In the genomic region with DNA sequence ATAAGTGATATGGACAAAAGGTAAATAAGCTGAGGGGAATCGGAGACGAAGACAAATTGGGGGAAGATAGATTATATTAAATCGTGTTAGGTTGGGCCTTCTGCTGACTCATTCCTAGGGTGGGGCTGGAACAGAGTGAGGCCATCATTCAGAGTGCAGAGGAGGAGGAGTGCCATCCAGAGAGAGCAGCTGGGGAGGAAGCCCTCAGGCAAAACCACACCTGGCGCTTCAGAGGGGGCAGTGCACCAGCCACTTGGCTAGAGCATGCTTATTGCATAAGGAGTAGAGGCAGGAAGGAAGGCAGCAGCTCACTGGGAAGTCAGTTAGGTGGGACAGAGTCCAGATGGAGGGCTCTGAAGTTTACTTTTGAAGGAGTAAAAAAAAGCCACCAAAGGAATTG, we compare ENCODE assay signal across 17 mouse cellular contexts. TPM values are rescaled to one million over a fixed set of nuclear protein-coding genes. Genes with fewer than 3 reads are reported as not detected.
DNase-seq lines count a peak whose midpoint lies in the region; ATAC-seq lines count a peak whose summit lies in the region.
"Had no signal": no experiment of that assay in that cellular context is flagged by ENCODE, and none has a peak within 500 bp of the region (broad histone marks: within the 10 kb centered on the region; RNA-seq: fewer than 3 reads in every experiment).

No protein-coding gene starts in this region.

- DNase-seq in right cerebral cortex, adult 18-20 months: peak; percentile 23
- no peak for DNase-seq in right cerebral cortex, postnatal 10 days (ENCODE audit: low spot score in 2 of 2)
- peak; percentile 9 for DNase-seq in NIH3T3 (ENCODE audit: low read depth)
- no peak for DNase-seq in embryonic facial prominence, embryonic 10.5 days (ENCODE audit: low spot score)
- no peak for DNase-seq in left cerebral cortex, adult 9 months (ENCODE audit: low spot score in 2 of 2)
- no peak for DNase-seq in yolk sac, embryonic 10.5 days (ENCODE audit: low spot score)
- DNase-seq: adrenal gland, adult 2 months; cerebellum, adult 8-10 months; heart, adult 2 months; kidney, adult 2 months; kidney, postnatal 25 days had no signal

- no peaks in the 10 kb centered on the region for H3K9me3 ChIP-seq in embryonic facial prominence, embryonic 10.5 days
- H3K9me3 ChIP-seq: forebrain, embryonic 13.5 days; hindbrain, embryonic 13.5 days; liver, embryonic 15.5 days; midbrain, embryonic 15.5 days had no signal

- no peaks in the 10 kb centered on the region for H3K4me1 ChIP-seq in embryonic facial prominence, embryonic 10.5 days
- H3K4me1 ChIP-seq: forebrain, embryonic 13.5 days; hindbrain, embryonic 13.5 days; liver, embryonic 15.5 days; midbrain, embryonic 15.5 days had no signal

- H3K27ac ChIP-seq in embryonic facial prominence, embryonic 10.5 days (replicated peaks): no peak overlapping the region
- H3K27ac ChIP-seq: forebrain, embryonic 13.5 days; heart, adult 2 months; hindbrain, embryonic 13.5 days; liver, embryonic 15.5 days; macrophage; midbrain, embryonic 15.5 days had no signal

- no peaks in the 10 kb centered on the region for H3K27me3 ChIP-seq in embryonic facial prominence, embryonic 10.5 days (replicated peaks; ENCODE audit: low read depth, poor library complexity, severe bottlenecking)
- H3K27me3 ChIP-seq: forebrain, embryonic 13.5 days; hindbrain, embryonic 13.5 days; liver, embryonic 15.5 days; midbrain, embryonic 15.5 days had no signal

- H3K36me3 ChIP-seq in embryonic facial prominence, embryonic 10.5 days (replicated peaks): no peaks in the 10 kb centered on the region
- H3K36me3 ChIP-seq: hindbrain, embryonic 13.5 days; liver, embryonic 15.5 days; midbrain, embryonic 15.5 days had no signal

- 78% methylated on average over 4 of the region's 4 CpGs for WGBS in embryonic facial prominence, embryonic 10.5 days

- ATAC-seq in megakaryocyte progenitor cell, adult 5-6 weeks (replicated peaks; ENCODE audit: poor library complexity): peak; percentile 97
- ATAC-seq: forebrain, embryonic 13.5 days; midbrain, embryonic 15.5 days had no signal

- no peak overlapping the region for H3K4me3 ChIP-seq in embryonic facial prominence, embryonic 10.5 days
- H3K4me3 ChIP-seq: forebrain, embryonic 13.5 days; heart, adult 2 months; hindbrain, embryonic 13.5 days; liver, embryonic 15.5 days; midbrain, embryonic 15.5 days had no signal

RNA-seq across cellular contexts. Expression of gene Bank1, which starts 51.0 kb away (rescaled TPM):
- 1.7 and 2.6 TPM in 2 replicates for total RNA-seq in megakaryocyte progenitor cell, adult 5-6 weeks (2015)
- 1.2 and 1.4 TPM in 2 replicates for total RNA-seq in megakaryocyte progenitor cell, adult 5-6 weeks (2017)
- polyA plus RNA-seq in embryonic facial prominence, embryonic 10.5 days (2016; fragmentation: Nextera tagmentation; extraction: Ambion mirVana): 0.05 and 0.31 TPM in 2 replicates

Comparison
In these comparisons a context has a peak if more than half of its experiments do, and no peak if none do; other contexts are left out.
1. DNase-seq: peak in right cerebral cortex, adult 18-20 months (single experiment) and NIH3T3 (single experiment); none in right cerebral cortex, postnatal 10 days (0 of 2), embryonic facial prominence, embryonic 10.5 days (single experiment), left cerebral cortex, adult 9 months (0 of 2) and yolk sac, embryonic 10.5 days (single experiment).